Mouse (Mus musculus): ENCODE results near the gene Cd79a. TPM values are rescaled to one million over a fixed set of nuclear protein-coding genes. Genes with fewer than 3 reads are reported as not detected.

Cd79a gene
- total and polyA plus RNA-seq, 3 experiments, result 51.8 to 422 (median 75.2) TPM

DNA sequence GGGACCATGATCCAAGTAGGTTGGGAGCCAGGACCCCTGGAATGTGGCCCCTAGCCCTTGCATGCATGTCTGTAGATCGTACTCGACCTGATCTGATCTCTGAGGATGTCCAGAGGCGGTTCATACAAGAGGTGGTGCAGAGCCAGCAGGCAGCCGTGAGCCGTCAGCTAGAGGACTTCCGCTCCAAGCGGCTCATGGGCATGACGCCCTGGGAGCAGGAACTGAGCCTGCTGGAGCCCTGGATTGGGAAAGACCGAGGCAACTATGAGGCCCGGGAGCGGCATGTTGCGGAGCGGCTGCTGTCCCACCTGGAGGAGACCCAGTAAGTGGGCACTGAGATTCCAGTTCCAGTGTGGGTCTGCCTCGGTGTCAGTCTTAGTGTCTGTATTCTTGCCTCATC lies 15.3 kb downstream of the Cd79a start:
- Histone ChIP-seq H3K4me3 (replicated peaks in 1 of 3; ENCODE audit: low read depth in 2 of 3, low read length in 2 of 3, poor library complexity in 1 of 3) (no peak overlapping the region), H3K9me3 (replicated peaks; ENCODE audit: low read length) (no peaks in the 10 kb centered on the region), H3K79me2 (replicated peaks; ENCODE audit: control insufficient read depth, extremely low read depth, insufficient read depth, poor library complexity, severe bottlenecking) (0 out of 2 replicates have a peak, but pooled peaks cover 2% of the 10 kb centered on the region), H3K4me1 (ENCODE audit: control insufficient read depth in 1 of 2, insufficient read depth in 2 of 2) (peaks cover 0 to 4% of the 10 kb centered on the region in 2 experiments; a peak in 2 of 4 replicates), H3K9ac (ENCODE audit: insufficient read depth, low read depth) (no peak overlapping the region), H3K27ac (ENCODE audit: insufficient read depth, low read depth) (no peak overlapping the region), H3K36me3 (replicated peaks in 1 of 2; ENCODE audit: control insufficient read depth in 1 of 2, insufficient read depth in 1 of 2, low read length in 1 of 2) (peaks cover 61 to 74% of the 10 kb centered on the region in 2 experiments), H3K4me2 (ENCODE audit: insufficient read depth, low read depth, poor library complexity, severe bottlenecking) (no peak overlapping the region), H3K27me3 (replicated peaks) (no peaks in the 10 kb centered on the region)
- DNase-seq (ENCODE audit: extremely low read depth), result no peak
- dilution Hi-C loops (cut with MboI; ENCODE audit: extremely low pct_ligation_motif_present, extremely low pct_unique_long_range_greater_than_20kb, low sequenced_read_pairs) (no loop called here), in situ Hi-C loops (cut with MboI; ENCODE audit: low pct_ligation_motif_present, low pct_unique_long_range_greater_than_20kb, low sequenced_read_pairs) (no loop called here)
- TF ChIP-seq MYC (IDR thresholded peaks at IDR 0.05; ENCODE audit: low read depth, low read length) (no peak), JUN (IDR thresholded peaks at IDR 0.05; ENCODE audit: insufficient read depth, low read depth, low read length) (no peak), ZMIZ1 (IDR thresholded peaks at IDR 0.05; ENCODE audit: low read depth, low read length) (no peak), ETS1 (conservative IDR thresholded peaks at IDR 0.05; ENCODE audit: low read depth, low read length) (no peak), HCFC1 (IDR thresholded peaks at IDR 0.05; ENCODE audit: low read depth, low read length) (no peak), MXI1 (IDR thresholded peaks at IDR 0.05; ENCODE audit: low read depth, low read length) (no peak), CHD1 (IDR thresholded peaks at IDR 0.05; ENCODE audit: low read depth, low read length) (no peak), JUND (conservative IDR thresholded peaks at IDR 0.05; ENCODE audit: low read depth, low read length) (no peak), ZNF384 (IDR thresholded peaks at IDR 0.05; ENCODE audit: low read depth, low read length) (no peak), NELFE (IDR thresholded peaks at IDR 0.05; ENCODE audit: low read depth, low read length) (no peak), SIN3A (IDR thresholded peaks at IDR 0.05; ENCODE audit: low read length) (no peak), BHLHE40 (IDR thresholded peaks at IDR 0.05; ENCODE audit: low read depth, low read length) (no peak), POLR2AphosphoS2 (IDR thresholded peaks at IDR 0.05; ENCODE audit: low read depth, low read length) (no peak), ZKSCAN1 (IDR thresholded peaks at IDR 0.05; ENCODE audit: borderline replicate concordance, low read depth, low read length) (no peak), MAX (IDR thresholded peaks at IDR 0.05; ENCODE audit: low read length) (no peak), UBTF (IDR thresholded peaks at IDR 0.05; ENCODE audit: low read depth, low read length) (no peak), TBP (conservative IDR thresholded peaks at IDR 0.05; ENCODE audit: low read depth, low read length) (no peak), GABPA (IDR thresholded peaks at IDR 0.05; ENCODE audit: insufficient replicate concordance, low read depth, low read length) (no peak), PAX5 (IDR thresholded peaks at IDR 0.05; ENCODE audit: low read length) (no peak)

DNA sequence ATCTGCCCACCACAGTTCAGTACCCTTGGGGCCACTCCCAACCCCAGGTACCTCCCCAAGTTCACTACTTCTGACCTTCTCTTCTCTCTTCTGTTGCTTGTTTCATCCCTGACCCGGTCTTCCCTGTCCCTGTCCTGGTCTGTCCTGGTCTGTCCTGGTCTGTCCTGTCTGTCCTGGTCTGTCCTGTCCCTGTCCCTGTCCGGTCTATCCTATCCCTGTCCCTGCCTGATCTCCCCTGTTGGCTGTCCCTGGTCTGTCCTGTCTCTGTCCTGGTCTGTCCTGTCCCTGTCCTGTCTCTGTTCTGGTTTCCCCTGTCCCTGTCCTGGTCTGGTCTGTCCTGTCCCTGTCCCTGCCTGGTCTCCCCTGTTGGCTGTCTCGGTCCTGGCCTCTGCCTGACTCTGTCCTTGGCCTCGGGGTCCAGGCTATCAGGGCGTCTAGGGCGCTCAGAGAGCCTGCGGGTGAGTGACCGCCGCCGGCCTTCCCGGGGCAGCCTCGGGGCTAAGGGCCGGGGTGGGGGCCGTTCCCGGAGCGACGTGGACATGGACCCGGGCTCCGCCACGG lies 21.7 kb downstream of the Cd79a start:
- dilution Hi-C loops (cut with MboI; ENCODE audit: extremely low pct_ligation_motif_present, extremely low pct_unique_long_range_greater_than_20kb, low sequenced_read_pairs), result no loop called here
- TF ChIP-seq ELF1 (IDR thresholded peaks at IDR 0.05; ENCODE audit: low read depth, low read length), result no peak
- TF ChIP-seq USF1 (IDR thresholded peaks at IDR 0.05; ENCODE audit: low read depth, low read length), result no peak
- no peak for TF ChIP-seq GABPA (IDR thresholded peaks at IDR 0.05; ENCODE audit: insufficient replicate concordance, low read depth, low read length)
- no peak for TF ChIP-seq JUN (IDR thresholded peaks at IDR 0.05; ENCODE audit: insufficient read depth, low read depth, low read length)
- TF ChIP-seq MAFK (IDR thresholded peaks at IDR 0.05; ENCODE audit: insufficient replicate concordance, low read length), result no peak
- TF ChIP-seq MYC (IDR thresholded peaks at IDR 0.05; ENCODE audit: low read depth, low read length), result no peak
- TF ChIP-seq USF2 (conservative IDR thresholded peaks at IDR 0.05; ENCODE audit: low read depth, low read length), result no peak
- TF ChIP-seq ZC3H11A (IDR thresholded peaks at IDR 0.05; ENCODE audit: low read depth, low read length), result no peak
- TF ChIP-seq HCFC1 (IDR thresholded peaks at IDR 0.05; ENCODE audit: low read depth, low read length), result no peak
- no peak for TF ChIP-seq POLR2AphosphoS2 (IDR thresholded peaks at IDR 0.05; ENCODE audit: low read depth, low read length)
- TF ChIP-seq MAZ (IDR thresholded peaks at IDR 0.05; ENCODE audit: low read depth, low read length), result no peak
- no peak for TF ChIP-seq ZMIZ1 (IDR thresholded peaks at IDR 0.05; ENCODE audit: low read depth, low read length)
- no peak for TF ChIP-seq JUND (conservative IDR thresholded peaks at IDR 0.05; ENCODE audit: low read depth, low read length)
- H3K9ac ChIP-seq (ENCODE audit: insufficient read depth, low read depth), result no peak overlapping the region
- no peak overlapping the region for H3K4me2 ChIP-seq (ENCODE audit: insufficient read depth, low read depth, poor library complexity, severe bottlenecking)
- no peaks in the 10 kb centered on the region for H3K27me3 ChIP-seq (replicated peaks)
- H3K79me2 ChIP-seq (replicated peaks; ENCODE audit: control insufficient read depth, extremely low read depth, insufficient read depth, poor library complexity, severe bottlenecking), result no peaks in the 10 kb centered on the region
- in situ Hi-C loops (cut with MboI; ENCODE audit: low pct_ligation_motif_present, low pct_unique_long_range_greater_than_20kb, low sequenced_read_pairs), result no loop called here
- H3K27ac ChIP-seq (ENCODE audit: insufficient read depth, low read depth), result no peak overlapping the region; the same call in 1 of the 2 replicates
- no peak for DNase-seq (ENCODE audit: extremely low read depth)
- no peak overlapping the region for H3K4me3 ChIP-seq (replicated peaks in 1 of 3; ENCODE audit: low read depth in 2 of 3, low read length in 2 of 3, poor library complexity in 1 of 3)
- H3K36me3 ChIP-seq (replicated peaks in 1 of 2; ENCODE audit: control insufficient read depth in 1 of 2, insufficient read depth in 1 of 2, low read length in 1 of 2), result peaks cover 72% of the 10 kb centered on the region in 2 experiments
- H3K9me3 ChIP-seq (replicated peaks; ENCODE audit: low read length), result no peaks in the 10 kb centered on the region
- no peaks in the 10 kb centered on the region for H3K4me1 ChIP-seq (ENCODE audit: control insufficient read depth in 1 of 2, insufficient read depth in 2 of 2)

Measured in CH12.LX (cell line).